Mouse (Mus musculus): Measurements from ENCODE around the gene Prep. TPM values are rescaled to one million over a fixed set of nuclear protein-coding genes. Genes with fewer than 3 reads are reported as not detected.

Prep gene
- polyA plus RNA-seq, 1 experiment = 49.2 TPM

DNA sequence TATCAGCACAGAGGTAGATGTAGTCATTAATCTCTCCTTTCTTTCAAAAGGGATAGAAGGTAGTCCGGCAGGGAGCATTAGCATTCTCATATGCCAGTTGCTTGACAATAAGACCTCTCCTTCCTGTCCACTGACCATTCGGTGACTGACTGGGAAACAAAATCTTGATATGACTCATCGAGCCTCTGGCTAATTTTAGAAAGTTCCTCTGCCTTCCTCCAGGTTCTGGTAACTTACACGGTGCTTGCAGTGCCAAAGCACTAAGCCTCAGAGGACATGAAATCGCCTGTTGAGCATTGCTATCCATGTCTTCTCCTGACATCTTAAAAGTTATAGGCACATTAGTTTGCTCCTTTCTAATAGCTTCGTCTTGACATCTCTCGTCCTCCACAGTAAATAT, 149.7 kb downstream of the Prep start:
- TF ChIP-seq USF1 (IDR thresholded peaks at IDR 0.05; ENCODE audit: low read depth) = no peak
- TF ChIP-seq CTCF (IDR thresholded peaks at IDR 0.05; ENCODE audit: control insufficient read depth, insufficient read depth, insufficient read length) = no peak
- no peak for TF ChIP-seq MAX (IDR thresholded peaks at IDR 0.05)
- no peaks in the 10 kb centered on the region for H3K27me3 ChIP-seq (ENCODE audit: control insufficient read depth, insufficient read depth, insufficient read length)
- H3ac ChIP-seq (ENCODE audit: control insufficient read depth, insufficient read length, low read depth) = no peak overlapping the region

More for the DNA sequence above, 149.7 kb downstream of the Prep start:
- no peak overlapping the region for H3K4me3 ChIP-seq (ENCODE audit: insufficient read depth, poor library complexity, severe bottlenecking)
- no peaks in the 10 kb centered on the region for H3K36me3 ChIP-seq (ENCODE audit: control insufficient read depth, insufficient read depth)
- H3K79me3 ChIP-seq (ENCODE audit: low read depth) = no peaks in the 10 kb centered on the region
- H3K79me2 ChIP-seq (ENCODE audit: control insufficient read depth, insufficient read depth) = no peaks in the 10 kb centered on the region

Small RNA genes lying within 50 kb of the gene (microRNA-seq; reads per million reads assigned to microRNA genes)
- gene Gm23766 (ENCODE audit: borderline microRNAs expressed) = not detected

Other genes with a start within 250 kb of the Prep start
- 69.9 TPM for gene Popdc3, start 110.9 kb downstream of the Prep start, polyA plus RNA-seq (2012; fragmentation: generic; extraction: Trizol)